Mouse (Mus musculus): Measurements from ENCODE around the gene Arhgef28.

Gene Arhgef28

GRCm38 (mm10) chr13:98015981-98016922 is 190.0 kb downstream of the Arhgef28 start:
- DNase-seq (ENCODE audit: low spot score in 2 of 2) = no peak

GRCm38 (mm10) chr13:98014892-98015291 is 191.3 kb downstream of the Arhgef28 start:
- DNase-seq (ENCODE audit: low spot score in 2 of 2) = no peak

GRCm38 (mm10) chr13:98013715-98014114 is 192.5 kb downstream of the Arhgef28 start:
- no peak for DNase-seq (ENCODE audit: low spot score in 2 of 2)

- no peak for DNase-seq (ENCODE audit: low spot score in 2 of 2)
These were observed 194.3 kb downstream of the Arhgef28 start for GRCm38 (mm10) chr13:98011931-98012341.

DNA sequence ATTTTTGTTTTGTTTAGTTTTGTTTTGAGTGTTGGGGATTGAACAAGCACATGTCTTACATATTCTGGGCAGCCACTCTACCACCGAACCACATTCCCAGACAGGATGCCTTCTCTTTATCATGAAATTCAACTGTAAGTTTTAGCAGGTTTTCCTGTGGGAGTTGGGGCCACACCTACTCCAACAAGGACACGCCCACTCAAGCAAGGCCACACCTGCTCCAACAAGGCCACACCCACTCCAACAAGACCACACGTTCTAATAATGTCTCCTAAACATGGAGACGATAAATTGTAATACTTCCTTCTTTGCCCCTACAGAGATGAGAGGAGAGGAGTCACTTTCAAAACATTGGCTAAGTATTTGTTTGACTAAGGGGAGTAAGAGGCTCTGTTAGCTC is 197.2 kb downstream of the Arhgef28 start:
- no peak for DNase-seq (ENCODE audit: low spot score in 2 of 2)

DNA sequence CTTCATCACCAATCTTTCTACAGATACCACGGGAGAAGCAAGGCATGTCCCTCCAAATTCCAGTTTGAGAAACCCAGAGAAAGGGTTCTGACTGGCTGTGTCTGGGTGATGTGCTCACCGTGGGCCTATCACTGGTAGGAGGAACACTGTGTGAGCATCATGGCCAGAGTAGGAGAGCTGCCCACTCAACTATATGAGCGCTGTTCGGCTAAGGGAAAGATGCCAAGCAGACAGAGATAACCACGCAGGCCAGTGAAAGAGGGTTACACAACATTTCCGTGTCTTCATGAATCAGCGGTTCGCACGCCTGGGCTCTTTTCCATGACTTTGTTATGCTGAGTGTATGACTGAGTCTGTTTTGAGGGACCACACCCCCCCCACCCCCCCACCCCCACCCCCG is 197.7 kb downstream of the Arhgef28 start:
- DNase-seq (ENCODE audit: low spot score in 2 of 2) = peak in 1 of 2 experiments; percentile 40

DNA sequence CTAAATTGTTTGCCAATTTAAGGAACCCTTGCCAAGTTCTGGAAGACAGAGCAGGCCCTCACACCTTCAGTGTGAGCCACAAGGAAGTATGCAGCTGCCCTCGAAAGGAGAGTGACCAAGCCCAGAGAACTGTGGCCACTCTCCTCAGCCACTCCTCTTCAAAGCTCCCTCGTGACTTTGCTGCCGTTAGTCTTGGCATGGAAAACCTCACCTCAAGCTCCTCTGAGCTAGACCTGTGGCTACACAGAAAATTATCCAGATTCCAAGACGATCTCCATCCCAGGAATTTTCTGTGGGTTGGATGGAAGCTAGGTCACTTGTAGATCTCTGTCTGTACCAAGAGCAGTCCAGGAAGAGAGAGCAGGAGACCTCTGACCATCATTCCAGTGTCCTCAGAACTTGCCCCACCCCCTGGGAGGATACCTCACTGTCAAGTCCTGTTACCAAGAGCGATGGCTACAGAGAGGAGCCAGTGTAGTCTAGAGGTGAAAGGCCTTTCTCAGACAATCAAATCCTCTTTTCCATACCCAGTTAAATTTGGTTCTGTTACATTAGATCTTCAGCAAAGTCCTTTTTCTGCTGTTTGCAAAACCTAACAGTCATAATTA is 200.5 kb downstream of the Arhgef28 start:
- no peak for DNase-seq (ENCODE audit: low spot score in 2 of 2)

DNA sequence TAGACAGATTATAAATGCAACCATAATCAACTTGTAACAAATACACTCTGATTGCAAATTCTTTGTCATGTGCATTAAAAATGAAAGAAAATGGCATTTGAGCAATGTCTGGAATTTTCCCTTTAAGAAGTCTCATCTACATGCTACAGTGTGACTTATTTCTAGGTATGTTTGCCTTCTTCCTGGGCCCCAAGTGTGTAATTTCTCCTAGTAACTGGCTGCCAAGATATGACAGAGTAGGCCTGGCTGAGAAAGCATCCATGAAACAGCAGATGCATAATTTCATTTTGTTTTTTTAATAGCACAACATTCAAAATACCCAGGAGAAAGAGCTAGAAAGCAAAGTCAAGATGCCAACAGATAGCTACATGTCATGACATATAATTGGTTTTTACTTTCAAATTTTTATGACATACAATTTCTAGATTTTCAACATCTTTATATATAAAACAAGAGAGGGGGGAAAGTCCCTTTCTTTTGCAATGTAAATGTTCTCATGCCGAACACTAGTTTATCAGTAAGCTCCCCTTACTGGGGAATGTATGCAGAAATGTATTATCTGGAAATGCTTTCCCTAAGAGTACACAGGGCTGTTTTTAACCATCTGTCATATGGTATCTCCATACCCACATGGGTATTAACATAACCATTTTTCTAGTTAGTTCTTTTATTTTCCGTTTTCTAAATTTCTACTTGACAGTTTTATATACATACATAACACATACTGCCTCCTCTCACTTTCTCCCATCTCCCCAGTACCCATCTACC is 201.4 kb downstream of the Arhgef28 start:
- DNase-seq (ENCODE audit: low spot score in 2 of 2) = no peak

DNA sequence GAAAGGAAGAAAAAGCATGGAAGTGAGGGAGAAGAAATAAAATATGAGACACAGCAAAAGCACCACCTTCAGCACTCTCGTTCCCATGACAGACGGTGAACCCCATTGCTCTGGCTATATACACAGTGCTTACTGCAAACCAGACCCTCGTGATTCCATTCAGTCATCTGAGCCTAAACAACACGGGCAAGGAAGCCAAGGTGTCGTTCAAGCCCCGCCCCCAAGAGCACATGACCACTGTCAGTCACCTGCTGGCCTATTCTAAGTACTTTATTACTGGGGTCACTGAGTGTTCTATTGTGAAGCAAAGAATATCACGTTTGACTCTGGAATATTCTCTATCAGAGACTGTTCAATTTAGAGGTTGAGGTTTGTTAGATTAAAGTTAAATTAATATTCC is 202.5 kb downstream of the Arhgef28 start:
- no peak for DNase-seq (ENCODE audit: low spot score in 2 of 2)

DNA sequence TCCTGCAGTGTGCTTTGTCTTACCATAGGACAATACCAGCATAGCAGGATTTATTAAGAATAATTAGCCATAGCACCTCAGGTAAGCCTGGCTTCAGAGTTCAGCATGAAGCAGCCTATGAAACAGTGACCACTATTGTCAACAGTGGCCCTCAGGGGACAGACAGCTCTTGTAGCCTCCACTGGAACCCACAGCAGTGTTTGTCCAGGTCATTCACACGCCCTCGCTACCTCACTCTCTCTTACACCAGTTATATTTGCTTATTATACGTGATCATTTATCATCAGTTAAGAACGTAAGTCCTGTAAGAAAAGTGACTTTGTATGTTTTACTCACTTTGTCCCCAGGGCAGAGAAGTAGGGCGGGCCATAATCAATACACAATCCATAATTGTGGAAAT is 203.6 kb downstream of the Arhgef28 start:
- DNase-seq (ENCODE audit: low spot score in 2 of 2) = no peak

DNA sequence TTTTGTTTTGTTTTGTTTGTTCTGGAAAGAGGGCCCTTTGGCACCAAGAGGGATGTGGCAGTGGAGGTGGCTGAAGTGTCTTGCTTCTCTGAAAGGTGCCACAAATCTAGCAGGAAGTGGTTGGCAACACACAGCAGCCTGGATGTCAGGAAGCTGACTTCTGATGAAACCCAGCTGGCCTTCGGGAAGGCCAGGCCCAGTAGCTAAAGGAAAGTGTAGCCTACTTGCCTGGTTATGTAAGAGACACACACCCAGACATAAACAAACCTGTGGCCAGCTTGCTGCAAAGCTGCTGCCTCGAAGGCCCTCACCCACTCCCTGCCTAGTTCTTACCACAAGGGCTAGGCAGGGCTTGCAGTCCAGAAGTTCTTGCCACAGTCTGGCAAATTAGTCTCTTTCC is 204.1 kb downstream of the Arhgef28 start:
- no peak for DNase-seq (ENCODE audit: low spot score in 2 of 2)

- no peak for DNase-seq (ENCODE audit: low spot score in 2 of 2)
These were observed 204.5 kb downstream of the Arhgef28 start for GRCm38 (mm10) chr13:98001719-98002118.

DNA sequence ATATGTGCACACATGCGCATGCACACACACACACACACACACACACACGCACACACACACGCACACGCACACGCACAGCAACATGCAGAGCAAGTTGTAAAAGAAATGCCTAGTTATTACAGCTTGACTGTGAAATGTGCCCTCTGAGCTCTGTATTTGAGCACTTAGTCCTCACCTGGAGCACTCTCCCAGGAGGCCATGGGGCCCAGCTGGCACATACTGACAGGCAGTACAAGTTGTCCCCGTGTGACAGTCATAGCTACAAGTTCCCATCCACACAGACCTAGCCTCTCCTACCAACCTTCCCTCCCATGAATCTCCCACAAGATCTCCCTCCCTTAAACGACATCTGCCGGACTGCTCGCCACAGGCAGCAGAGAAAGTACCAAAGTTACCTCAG is 205.4 kb downstream of the Arhgef28 start:
- no peak for DNase-seq (ENCODE audit: low spot score in 2 of 2)

DNA sequence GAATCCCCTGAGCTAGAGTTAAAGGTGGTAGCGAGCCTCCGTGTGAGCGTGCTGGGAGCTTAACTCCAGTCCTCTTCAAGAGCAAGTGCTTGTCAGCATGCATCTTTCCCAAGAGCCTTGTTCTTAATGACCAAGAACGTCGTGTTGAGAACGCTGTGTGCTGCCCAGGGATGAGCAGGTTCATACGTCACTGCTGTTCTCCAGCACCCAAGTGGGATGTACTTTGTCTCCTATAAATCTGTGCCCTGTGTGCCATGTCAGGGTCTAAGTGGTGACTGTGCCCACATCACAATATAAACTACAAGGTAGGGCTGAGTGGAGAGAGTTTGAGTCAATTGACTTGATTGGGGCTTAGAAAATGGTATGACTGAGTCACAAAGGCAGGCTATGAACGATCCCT is 207.1 kb downstream of the Arhgef28 start:
- DNase-seq (ENCODE audit: low spot score in 2 of 2) = no peak

GRCm38 (mm10) chr13:97998570-97998969 is 207.7 kb downstream of the Arhgef28 start:
- no peak for DNase-seq (ENCODE audit: low spot score in 2 of 2)

GRCm38 (mm10) chr13:97990939-97991338 is 215.3 kb downstream of the Arhgef28 start:
- no peak for DNase-seq (ENCODE audit: low spot score in 2 of 2)

GRCm38 (mm10) chr13:97988796-97989195 is 217.4 kb downstream of the Arhgef28 start:
- DNase-seq (ENCODE audit: low spot score in 2 of 2) = no peak

DNA sequence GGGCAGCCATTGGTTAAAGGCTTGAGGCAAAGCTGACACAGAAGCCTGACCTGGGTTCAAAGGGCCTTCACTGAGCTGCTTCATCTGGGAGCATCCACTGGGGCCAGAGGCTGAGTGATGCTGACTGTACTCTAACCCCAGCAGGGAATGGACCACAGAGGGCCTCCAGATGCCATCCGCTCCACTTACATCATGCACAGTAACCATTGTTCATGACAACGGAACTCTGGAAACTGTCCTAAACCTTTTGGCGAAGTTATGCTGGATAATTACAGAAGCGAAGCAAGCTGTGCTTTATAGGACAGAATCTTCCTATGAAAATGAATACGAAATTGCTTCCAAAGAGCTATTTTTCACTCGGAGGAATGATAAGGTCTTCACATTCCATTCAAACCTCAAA is 219.5 kb downstream of the Arhgef28 start:
- DNase-seq (ENCODE audit: low spot score in 2 of 2) = no peak

GRCm38 (mm10) chr13:97977104-97977503 is 229.1 kb downstream of the Arhgef28 start:
- no peak for DNase-seq (ENCODE audit: low spot score in 2 of 2)

- no peak for DNase-seq (ENCODE audit: low spot score in 2 of 2)
These were observed 229.6 kb downstream of the Arhgef28 start for GRCm38 (mm10) chr13:97976642-97977041.

DNA sequence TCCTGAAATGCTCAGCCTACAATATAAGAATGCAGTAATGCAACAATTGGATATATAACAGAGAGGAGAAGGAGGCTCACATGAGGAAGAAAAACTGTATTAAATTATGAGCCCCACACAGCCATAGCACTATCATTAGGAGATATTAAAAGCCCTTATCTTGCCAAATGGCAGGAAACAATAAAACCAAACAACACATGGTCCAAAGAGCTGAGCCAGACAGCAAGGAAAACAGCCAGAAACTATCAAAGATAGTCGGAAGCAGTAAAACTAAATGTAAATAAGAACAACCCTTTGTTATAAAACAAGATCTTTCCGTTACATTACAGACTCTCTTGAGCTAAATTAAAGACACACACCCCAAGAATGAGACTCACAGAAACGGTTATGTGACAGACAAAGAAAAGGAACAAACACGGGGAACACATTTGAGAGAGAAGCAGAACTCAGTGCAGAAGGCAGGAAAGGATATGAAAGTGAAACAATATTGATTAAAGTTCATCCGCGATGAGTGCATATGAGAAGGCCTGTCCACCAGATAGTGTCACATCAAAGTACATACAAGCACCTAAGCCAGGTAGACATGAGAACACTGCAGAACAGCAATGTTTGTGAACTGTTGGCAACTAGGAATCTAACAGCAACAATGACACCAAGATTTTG is 231.6 kb downstream of the Arhgef28 start:
- no peak for DNase-seq (ENCODE audit: low spot score in 2 of 2)

DNA sequence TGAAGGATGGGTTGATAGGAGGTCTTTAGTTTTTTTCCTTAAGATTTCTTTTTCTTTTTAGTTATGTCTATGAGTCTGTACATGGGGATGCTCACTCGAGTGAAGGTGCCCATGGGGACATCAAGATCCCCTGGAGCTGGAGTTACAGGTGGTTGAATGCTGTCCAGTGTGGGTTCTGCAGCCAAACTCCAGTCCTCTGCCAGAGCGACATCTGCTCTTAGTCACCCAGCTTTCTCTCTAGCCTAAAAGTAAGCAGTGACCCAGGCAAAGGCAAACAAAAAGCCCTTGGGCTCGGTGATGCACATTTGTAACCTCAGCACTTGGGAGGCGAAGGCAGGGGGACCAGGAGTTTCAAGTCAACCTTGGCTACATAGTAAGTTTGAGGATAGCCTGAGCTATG is 232.3 kb downstream of the Arhgef28 start:
- no peak for DNase-seq (ENCODE audit: low spot score in 2 of 2)
